Mouse (Mus musculus) lung, postnatal 0 days (tissue): Measurements from ENCODE around the gene Dennd2a.
A peak's percentile ranks its signal among the peaks of the same experiment; 100 is the strongest.

Experiments used
- CTCF ChIP-seq: IDR thresholded peaks from 2 replicates; pipeline ENCODE4 v1.5.1; 2016; ENCODE audit warnings: antibody characterized with exemption, mild to moderate bottlenecking
- EP300 ChIP-seq: IDR thresholded peaks from 2 replicates; pipeline ENCODE4 v1.6.1; 2016; ENCODE audit warnings: antibody characterized with exemption, mild to moderate bottlenecking, control low read depth

GRCm38 (mm10) chr6:39483656-39484055 lies 74.0 kb downstream of the Dennd2a start:
- TF ChIP-seq EP300 = no peak
- peak; percentile 25 for TF ChIP-seq CTCF
